Mouse (Mus musculus): Measurements from ENCODE around the gene Hspa13.

Hspa13 gene

DNA sequence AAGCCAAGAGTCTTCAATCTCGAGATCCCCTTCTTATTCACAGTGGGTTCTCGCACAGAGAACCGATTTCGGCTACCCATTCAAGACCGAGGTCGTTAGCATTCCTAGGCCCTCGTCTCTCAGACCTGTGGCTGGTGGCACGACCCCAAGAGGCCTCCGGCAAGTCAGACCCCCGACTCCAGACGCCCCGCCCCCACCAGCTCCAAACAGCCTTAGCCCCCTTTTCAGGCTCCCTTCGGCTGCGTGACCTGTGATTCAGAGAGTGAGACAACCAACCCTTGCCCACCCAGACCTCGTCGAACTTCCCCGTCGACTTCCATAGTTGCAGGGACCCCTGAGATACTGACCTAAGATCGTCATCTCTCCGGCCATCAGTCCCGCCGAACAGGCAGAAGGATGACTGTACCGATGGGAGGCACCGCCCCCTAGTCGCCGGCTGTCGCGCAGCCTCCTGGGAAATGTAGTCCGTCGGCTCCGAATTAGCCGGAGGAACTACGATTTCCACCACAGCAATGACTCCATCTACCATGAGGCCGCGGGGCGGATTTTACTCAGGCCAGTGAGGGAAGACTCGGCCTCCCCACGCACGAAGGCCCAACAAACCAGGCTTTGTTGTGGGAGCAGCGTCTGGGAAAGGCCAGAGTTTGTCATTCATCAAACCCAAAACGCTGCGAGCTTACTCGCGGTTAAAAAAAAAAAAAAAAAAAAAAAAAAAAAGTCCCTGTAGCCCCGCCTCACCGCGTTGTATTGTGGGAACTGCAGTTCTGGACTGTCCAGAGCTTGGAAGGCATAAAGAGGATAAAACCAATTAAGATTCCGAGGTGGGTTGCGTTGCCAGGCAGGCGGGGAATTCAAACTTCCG is at the start of gene Hspa13:
Gene Hspa13, minus strand, starts transcription at position 717 of the 862 bp plus-strand sequence.
- in situ Hi-C loops (cut with MboI, MseI), result loop anchor here (10.0 kb wide), 1 partner anchor 88 kb away; no protein-coding TSS in a partner anchor

DNA sequence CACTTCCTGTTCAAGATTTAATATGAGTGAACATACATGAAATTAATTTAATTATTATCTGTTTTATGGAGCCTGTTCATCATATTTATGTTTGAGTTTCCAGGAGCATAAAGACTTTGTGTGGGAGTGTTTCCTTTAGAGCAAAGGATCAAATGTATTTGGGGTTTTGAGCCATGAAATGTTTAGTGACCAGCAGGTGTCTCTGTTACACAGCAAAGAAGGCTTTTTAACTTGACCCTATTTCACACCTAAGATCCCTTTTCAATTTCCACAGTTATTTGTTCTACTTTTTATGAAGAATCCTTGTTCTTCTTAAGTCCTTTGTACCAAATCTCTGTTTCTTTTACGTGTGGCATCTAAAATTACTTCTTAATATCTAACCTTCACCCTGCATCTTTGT is 12.4 kb upstream of the Hspa13 start:
- in situ Hi-C loops (cut with MboI, MseI), result loop anchor here (5.0 to 25.0 kb wide), 2 partner anchors 233 to 348 kb away; partner anchors contain the start of gene Samsn1

DNA sequence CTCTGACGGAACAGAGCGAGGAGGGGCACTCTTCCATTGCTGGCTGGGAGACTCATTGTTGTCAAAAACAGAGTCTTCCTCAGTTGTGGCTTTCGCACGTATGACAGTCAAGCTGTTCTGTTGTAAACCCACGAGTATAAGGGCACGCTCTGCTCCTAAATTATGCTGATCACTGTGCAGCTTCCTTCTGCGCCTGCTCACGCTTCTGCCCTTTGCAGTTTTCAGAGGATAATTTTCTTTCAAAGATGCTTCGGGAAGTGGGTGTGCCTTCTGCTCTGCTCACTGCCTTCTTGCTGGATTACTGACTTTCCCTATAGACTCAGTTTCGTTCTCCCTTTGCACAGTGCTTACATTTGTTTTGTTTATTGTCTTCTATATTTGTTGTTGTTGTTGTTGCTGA is 6.3 kb upstream of the Hspa13 start:
- in situ Hi-C loops (cut with MboI, MseI), result no loop called here

DNA sequence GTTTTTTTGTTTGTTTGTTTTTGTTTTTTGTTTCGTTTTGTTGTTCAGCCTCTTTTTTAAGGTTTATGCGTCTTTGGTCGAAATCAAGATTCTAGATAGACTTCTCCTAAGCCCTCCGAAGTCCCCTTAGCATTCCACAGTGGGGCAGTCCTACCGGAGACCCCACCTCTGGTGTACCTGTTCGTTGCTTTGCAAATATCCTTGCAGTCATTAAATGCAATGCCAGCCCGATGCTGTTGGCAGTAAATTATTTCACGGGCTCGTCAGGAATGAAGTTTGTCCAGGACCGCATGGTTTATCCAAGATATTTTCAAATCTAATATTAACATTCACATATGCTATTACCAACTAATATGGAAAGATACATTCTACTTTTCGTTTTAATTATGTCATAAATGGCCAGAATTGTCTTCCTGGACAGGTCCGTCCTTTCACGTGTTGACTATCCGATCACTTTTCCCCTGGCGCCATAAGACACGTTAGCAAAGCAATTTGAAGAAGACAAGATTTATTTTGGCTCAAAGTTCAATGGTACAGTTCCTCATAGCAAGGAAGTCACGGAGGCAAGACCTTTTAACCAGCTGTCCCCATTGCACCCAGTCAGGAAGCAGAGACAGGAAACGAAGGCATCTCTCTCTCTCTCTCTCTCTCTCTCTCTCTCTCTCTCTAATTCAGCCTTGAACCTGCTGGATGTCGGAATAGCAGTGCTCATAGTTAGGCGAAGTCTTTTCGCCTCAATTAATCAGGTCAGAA is 522 bp upstream of the Hspa13 start:
- in situ Hi-C loops (cut with MboI, MseI), result loop anchor here (10.0 kb wide), 1 partner anchor 87 kb away; no protein-coding TSS in a partner anchor

DNA sequence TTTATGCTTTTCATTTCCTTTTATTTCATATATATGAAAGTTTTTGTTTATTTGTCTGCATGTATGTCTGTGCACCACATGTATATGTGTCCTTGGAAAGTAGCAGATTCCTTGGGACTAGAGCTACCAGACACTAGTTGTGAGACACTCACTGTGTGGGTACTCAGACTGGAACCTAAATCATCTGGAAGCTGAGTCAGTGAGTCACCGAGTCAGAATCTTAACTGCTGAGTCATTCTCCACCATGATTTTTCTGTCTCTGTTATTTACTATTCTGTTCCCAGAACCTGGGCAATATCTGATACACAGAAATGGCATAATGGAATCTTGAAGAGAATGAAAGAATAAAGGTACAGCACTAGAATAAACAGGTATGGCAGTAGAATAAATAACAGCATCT is 14.0 kb downstream of the Hspa13 start:
- in situ Hi-C loops (cut with MboI, MseI), result no loop called here

DNA sequence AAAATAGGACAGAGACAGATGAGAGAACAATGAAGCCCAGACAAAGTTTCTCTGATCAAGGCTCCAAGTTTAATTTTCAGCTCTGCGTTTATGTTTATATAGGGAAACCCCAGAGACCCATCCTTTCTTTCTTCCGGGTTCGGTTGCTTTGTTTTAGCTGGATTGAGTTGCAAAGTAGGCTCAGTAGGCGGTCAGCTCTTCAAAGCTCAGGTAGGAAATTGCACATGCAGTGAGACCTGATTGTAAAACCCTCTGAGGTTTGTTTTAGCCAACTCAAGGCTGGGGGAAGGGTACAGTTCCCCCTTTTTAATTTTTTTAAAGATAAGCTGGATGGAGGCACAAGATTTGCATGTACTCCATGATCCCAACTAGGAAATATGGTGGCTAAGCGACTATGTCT is 16.8 kb downstream of the Hspa13 start:
- in situ Hi-C loops (cut with MboI, MseI), result no loop called here

DNA sequence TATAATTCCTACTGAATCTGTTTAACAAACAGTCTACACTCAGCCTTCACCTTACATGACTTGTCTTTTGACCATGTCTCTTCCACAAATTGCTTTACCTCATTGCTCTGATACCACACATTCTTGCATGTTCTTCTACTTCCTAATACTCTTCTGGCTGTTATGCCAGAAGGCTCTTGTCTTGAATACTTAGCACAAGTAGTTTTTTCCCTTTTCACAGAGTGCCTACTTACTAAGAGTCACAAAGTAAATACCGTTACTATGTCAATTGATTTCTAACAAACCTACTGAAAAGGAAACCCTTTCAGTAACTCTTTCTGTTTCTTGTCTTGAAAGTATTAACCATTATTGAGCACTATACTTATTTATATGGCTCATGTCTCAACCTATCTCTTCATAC is 18.0 kb downstream of the Hspa13 start:
- in situ Hi-C loops (cut with MboI, MseI), result no loop called here

DNA sequence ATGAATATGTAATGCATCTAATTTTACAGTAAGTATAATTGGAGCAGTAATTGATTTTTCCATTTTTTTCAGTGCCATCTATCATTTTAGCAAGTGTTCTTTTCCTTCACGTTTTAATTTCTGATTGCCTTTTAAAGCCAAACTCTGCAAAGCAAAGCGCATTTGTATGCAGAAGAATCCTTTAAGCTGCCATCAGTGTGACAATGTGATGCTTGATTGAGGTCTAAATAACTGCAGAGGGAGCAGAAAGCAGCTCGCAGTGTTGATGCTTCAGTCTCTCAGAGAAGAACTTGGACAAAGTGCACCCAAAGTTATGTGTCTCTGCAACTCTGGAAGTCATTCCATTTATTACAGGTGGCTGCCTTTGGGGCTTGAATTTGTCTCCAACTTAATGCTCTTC is 22.9 kb downstream of the Hspa13 start:
- in situ Hi-C loops (cut with MboI, MseI), result no loop called here

DNA sequence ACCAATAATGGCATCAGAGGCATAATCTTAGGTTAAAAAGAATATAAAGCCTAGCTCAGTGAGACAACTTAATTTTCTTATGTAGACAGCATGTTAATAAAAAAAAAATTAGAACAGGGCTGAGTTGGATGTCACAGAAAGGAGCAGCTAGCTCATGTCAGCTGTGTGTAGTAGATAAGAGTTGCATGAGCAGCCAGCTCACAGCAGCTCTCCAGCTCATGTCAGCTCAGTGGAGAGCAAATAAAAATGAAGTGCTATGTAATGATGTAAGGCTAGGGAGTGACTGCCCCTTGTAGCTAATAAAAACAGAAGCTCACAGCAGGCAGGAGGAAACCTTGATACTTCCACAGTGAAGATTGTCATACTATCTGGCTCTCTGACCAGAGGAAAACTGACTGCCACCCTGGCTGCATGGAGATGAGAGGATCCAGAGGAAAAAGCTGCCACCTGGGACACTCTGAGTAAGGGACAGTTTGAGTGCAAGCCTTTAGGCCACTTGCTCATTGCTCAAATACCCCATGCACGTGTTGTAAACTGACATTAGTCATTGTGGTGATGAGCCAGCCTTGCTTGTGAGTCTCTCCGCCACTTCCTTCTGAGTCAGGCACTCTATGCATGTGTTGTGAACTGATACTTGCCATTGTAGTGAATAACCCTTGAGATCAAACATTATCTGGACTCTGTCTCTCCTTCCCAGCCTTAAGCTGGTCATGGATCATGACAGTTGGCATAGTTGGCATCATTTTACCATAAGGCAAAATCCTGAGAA is 49.3 kb downstream of the Hspa13 start:
- in situ Hi-C loops (cut with MboI, MseI), result no loop called here

DNA sequence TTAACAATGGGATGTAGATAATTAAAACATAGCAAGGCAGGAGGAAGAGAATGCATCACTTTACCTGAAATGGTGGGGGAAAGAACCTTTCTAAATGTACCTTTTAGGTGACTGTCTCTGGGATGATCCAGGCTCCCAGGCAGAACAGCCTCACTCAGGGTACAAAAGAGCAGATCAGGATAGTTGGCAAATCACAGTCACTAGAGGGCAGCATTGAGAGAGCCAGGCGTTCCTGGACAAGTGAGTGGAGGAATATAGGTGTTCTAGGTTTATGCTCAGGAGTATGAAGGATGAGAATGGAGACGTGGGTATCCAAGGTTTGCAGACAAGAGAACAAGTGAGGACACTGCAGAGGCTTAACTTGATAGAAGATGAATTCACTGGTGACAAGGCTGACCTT is 70.7 kb downstream of the Hspa13 start:
- in situ Hi-C loops (cut with MboI, MseI), result loop anchor here (25.0 kb wide), 1 partner anchor 416 kb away; no protein-coding TSS in a partner anchor
